Mouse (Mus musculus) ovary, postnatal 36 days (tissue): ENCODE data around the gene Ap3s2.

Experiments
- DNase-seq: peaks from one replicate; pipeline ENCODE4 v3.0.0; 2022; ENCODE audit warnings: low spot score, mixed read lengths

The Ap3s2 gene

DNA sequence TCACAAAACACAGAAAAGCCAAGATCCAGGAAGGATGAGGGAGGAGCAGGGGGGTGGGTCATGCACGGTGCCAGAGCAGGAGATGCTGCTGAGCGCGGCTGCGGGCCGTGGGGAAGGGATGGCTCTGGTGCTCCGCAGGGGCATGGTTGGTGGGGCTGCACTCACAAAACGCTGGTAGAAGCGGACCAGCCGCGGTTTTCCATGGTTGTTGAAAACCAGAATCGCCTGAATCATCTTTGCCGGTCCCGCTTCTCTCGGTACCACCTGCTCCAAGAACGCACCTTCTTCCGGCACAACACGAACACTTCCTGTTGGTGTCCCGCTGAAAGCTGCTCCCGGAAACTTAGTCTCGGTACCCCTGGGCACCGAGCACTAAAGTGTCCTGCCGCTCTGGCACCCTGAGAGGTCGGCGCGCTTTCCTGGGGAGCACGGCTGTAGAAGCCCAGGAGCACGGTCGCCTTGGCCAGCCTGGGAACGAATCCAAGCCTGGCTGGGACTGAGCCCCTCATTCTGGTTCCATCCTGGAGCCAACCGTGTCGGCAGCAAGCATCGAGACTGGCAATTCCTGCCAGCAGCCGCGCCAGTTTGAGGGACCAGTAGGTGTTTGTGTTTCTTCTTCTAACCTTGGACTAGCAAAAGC, at the start of gene Ap3s2:
Ap3s2 (minus strand) TSS at position 306 of the 640 bp plus-strand sequence.
- peak; percentile 86 for DNase-seq

DNA sequence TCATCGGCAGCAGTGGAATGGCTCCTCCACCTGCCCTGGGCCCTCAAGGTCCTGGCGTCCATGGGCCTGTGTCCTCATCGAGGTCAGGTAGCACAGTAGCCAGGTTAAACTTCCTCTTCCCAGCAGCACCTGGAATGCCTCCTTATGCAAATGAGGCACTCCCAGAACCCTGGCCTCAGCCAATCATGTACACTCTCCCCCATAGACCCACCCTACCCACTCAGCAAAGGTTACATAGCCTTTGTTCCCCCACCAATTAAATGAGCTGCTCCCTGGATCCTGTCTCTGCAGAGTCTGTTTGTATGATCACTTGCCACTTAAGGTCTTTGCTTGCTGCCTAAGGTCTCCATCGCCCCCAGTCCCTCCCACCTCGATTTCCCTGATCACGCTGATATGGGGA, 47.9 kb upstream of the Ap3s2 start:
- no peak for DNase-seq

DNA sequence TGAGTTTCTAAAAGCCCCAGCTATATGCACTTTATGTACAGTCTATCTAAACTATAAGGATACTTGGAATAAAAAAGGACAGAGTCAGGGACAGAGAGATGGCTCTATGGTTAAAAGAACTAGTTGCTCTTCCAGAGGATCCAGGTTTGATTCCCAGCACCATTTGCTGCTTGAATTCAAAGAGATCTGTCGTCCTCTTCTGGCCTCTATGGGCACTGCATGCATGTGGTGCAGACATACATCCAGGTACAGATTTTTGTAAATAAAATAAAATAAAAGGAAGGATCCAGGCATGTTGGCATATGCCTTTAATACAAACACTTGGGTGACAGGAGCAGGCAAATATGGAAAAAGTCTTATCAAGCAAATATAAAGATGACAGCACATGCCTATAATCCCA, 41.2 kb upstream of the Ap3s2 start:
- no peak for DNase-seq

DNA sequence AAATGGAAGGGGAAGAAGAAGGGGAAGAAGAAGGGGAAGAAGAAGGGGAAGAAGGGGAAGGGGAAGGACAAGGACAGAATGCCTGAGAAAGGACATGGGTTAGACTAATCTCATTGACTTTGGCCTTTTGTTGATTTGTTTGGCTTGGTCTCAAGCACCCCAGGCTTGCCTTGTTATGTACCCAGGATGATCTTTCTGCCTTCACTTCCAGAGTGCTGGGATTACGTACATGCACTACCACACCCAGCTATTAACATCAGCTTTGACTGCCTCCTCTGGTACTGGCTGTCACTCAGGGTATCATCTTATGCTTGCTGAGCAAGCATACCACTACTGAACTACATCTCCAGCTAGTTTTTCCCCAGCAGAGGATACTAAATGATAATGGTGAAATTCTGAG, 35.7 kb upstream of the Ap3s2 start:
- DNase-seq = no peak

DNA sequence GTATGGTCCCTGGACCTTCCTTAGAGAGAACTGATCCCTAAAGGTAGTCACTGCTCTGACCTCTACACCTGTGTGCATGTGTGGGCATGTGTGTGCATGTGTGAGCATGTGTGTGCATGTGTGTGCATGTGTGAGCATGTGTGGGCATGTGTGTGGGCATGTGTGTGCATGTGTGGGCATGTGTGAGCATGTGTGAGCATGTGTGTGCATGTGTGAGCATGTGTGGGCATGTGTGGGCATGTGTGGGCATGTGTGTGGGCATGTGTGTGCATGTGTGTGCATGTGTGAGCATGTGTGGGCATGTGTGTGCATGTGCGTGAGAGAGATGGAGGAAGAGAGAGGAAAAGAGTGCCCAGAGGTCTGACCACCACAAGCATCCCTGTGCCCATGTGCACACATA, 34.4 kb upstream of the Ap3s2 start:
- DNase-seq = no peak

DNA sequence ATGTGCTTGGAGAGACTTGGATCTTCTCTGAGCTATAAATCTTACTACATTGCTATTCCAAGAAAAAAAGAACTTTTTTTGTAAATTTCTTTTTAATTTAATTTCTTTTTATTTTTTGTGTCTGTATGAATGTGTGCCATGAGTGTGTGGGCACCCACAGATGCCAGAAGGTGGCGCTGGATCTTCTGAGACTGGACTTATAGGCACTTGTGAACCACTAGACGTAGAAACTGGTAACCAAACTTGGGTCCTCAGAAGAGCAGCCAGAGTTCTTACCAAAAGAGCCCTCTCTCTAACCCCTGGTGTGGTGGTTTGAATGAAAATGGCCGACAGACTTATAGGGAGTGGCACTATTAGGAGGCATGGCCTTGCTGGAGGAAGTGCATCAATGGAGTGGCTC, 30.6 kb upstream of the Ap3s2 start:
- DNase-seq = no peak

DNA sequence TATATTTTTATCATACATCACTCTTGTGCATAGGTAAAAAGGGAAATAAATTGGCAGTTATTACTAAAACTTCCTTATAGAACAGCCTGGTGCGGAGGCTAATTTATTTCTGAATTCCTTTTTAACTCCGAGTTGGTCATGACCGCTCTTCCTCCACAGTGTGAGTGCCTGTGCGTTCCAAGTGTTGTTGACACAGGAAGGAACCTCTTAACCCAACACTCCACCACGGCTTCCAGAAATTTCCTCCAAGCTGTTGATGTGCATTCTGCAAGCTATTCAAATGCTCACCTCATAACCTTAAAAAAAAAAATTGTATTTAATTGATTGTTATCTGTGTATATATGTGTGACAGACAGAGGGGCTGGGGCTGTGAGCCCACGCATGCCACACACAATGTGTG, 29.8 kb upstream of the Ap3s2 start:
- no peak for DNase-seq

DNA sequence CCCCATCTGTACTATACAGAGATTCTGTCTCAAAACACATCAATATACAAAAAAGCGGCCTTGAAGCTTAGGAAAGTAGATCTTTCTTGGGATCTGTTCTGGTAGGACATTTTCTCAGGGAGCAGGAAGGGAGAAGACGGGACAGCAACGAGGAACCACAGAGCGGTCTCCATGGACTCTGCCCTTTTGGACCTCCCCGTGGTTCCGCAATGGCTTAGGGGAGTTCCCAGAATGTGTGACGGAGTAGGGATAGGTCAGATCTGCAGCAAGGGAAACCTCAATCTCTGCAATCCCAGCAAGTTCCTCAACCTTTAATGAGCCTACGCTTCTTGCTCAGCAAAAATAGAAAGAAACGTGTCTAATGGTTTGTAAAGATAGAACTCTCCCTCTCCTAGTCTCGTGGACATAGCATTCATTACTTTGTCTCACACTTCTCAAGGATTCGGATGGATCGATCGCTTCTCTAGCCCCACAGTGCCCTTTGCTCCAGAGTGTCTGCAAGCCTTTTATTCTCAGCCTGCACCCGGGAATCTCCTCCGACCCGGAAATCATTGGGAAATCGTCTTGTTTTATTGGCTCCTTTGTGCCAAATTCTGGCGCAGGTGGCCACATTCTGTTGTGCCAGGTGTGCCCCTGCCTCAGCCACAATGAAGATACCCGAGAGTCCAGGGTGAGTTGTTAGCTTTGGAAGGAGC, 15.2 kb upstream of the Ap3s2 start:
- peak; percentile 36 for DNase-seq

DNA sequence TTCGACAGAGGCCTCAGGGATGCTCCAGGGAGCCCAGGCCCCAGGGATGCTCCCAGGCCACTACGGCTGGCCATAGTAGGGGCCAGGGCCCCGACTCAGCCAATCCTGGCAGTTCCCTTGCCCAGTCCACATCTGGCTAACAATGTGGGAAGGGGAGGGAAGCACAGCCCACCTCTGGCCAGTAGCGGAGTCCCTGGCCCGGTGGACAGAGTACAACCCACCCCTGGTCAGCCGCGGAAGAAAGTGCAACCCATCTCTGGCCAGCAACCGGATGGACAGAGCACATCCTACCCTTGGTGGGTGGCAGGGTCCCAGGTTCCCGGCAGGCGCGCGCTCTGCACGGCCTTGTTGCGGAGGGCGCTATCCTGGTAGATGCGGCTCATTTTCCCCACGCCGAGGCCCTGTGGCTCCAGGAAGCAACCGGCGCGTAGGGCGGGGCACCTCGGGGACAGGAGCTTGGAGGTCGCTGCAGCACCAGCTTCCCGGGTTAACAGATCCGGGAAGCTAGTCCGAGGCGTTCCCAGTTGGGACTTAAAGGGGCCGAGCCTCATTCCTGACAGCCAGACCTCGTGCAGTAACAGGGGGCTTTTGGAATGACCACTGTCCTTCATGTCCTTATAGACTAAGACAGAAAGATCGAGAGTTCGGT, 14.5 kb upstream of the Ap3s2 start, which contains the start of gene Arpin:
Arpin (minus strand) TSS at position 498 of the 649 bp plus-strand sequence.
- peak; percentile 75 for DNase-seq

DNA sequence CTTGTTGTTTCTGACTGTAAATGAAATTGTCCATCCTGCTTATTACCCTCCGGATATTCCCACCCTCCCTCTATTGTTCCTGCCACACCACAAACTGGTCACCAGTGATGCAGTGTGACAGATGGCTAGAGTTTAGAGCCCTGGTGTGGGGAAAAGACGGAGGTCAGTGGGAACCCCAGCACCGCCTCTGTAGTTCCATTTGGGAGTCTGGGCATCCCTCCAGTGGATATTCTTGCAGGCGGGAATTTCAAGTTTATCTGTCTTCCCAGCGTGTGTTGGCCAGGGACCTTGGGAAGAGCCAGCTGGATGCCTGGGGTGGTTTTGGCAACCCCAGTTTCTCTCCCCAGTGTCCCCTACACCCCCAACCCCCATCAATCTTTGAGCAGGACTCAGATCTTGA, 14.0 kb upstream of the Ap3s2 start:
- peak; percentile 16 for DNase-seq

DNA sequence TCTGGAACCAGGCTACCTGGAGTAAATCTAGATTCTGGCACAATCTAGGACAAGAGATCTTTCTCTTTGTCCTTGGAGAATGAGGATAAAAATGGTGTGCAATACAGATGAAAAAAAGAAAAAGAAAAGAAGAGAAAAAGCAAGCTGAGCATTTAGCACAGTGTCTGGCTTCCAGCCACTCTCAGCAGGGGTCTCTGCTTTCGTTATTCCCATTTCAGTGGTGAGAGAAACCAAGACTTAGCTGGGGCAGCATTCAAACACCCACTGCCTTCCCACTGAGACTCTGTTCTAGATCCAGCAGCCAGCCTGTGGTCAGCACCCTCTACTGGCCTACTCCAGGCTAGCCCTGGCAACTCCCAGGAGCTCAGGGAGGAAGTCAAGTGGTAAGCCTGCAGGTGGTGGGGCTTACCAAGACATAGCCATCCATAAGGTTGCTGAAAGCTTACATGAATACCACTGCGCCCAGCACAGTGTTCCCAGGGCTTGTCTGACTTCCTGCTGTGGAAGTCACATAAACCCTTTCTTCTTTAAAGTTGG, 8.1 kb upstream of the Ap3s2 start:
- no peak for DNase-seq

DNA sequence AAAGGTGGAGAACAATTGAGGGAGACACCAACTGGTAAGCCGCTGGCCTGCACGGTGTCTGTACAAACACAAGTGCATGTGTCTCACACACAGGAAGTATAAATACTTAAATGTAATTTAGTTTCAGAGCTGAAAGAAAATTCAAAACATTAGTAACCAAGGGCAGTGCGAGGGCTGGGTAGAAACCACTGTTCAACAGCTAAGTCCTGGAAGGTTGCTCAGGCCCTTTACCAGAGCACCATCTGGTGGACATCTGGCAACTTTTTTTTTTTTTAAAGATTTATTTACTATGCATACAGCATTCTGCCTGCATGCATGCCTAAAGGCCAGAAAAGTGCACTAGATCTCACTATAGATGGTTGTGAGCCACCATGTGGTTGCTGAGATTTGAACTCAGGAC, 5.9 kb downstream of the Ap3s2 start:
- no peak for DNase-seq

DNA sequence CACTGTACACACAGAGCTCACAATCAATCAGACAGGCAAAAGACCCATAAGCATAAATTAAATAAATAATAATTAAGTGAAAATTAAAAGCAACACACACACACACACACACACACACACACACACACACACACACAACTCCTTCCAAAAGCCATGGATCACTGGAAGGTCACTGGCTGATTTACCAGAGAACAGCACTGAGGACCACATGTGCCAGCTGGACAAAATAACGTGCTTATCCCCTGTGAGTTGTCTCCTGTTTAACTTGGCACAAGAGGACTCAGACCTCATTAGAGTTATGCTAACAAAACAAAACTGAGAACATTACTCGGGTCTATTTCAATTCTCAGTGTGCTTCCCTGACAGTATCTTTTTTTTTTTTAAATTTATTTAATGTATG, 13.1 kb downstream of the Ap3s2 start:
- no peak for DNase-seq

DNA sequence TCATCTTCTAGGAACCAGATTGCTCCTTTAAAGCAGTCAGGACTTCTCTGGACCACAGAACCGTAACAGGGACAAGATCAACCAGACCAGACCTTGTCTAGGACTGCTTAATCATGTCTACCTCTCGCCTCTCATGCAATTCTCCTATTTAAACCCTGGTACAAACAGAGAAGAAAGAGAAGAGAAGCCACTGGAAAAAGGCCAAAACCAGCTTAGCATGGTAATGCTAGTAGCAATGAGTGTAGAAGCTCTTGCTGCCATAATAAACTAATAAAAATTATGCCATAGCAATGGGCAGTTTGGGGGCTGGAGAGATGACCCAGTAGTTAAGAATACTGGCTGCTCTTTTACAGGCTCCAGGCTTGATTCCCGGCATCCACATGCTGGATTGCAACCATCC, 13.5 kb downstream of the Ap3s2 start:
- no peak for DNase-seq

DNA sequence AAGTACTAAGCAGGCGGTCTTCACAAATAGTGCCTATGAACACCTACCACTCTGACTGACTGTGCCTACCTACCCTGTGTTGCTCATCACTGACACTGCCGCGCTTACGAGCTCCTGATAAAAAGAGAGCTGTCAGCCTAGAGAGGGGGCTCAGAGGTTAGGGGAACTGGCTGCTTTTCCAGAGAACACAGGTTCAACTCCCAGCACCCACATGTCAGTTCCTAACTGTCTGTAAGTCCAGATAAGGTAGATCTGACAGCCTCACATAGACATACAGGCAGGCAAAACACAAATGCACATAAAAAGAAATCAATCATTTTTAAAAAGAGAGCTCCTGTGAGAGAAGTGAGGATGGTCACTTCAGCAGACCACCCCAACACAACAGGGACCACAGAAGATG, 15.3 kb downstream of the Ap3s2 start:
- DNase-seq = no peak

DNA sequence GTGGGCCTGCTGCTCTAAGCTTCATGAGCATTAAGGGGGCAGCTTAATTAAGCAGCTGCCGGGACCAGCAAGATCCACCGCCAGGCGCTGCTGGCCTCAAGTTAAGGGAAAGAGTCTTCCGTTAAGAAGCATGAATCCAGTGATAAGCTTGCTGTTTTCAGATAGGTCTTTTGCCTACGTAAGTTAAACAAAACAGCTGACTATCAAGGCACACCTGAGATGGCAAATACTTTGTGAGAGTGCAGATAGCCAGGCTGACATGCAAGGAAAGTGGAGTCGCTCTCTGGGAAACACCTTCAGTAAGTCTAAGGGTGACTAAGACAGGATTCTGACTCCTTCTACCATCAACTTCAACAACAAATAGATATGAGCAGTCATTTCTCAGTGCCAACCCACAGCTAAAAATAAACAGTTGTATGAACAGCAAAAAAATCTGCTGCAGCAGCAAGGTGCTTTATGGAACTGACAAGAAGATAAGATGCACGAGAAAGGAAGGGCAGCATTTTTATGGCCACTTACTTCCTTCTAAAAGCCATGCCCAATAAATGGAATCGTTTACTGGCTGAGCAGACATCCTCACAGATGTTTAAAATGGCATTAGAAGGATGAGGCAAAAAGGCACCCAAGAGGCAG, 17.2 kb downstream of the Ap3s2 start:
- DNase-seq = no peak

DNA sequence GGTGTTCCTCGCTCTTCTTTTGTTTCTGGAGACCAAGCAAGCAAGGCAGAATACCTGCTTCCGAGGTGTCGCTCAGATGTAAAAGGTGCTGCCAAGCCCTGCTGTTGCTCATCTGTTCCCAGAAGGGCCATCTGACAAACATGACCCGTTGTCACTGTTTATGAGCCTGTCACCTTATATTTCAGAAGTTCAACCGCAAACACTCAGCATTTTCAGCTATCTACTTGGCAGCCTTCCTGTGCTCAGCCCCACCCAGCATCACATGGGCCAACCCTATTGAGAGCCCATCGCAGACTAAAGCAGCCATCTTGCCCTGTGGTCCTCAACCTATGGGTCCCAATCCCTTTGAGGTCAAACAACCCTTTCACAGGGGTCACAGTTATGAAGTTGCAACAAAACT, 19.7 kb downstream of the Ap3s2 start:
- DNase-seq = no peak

DNA sequence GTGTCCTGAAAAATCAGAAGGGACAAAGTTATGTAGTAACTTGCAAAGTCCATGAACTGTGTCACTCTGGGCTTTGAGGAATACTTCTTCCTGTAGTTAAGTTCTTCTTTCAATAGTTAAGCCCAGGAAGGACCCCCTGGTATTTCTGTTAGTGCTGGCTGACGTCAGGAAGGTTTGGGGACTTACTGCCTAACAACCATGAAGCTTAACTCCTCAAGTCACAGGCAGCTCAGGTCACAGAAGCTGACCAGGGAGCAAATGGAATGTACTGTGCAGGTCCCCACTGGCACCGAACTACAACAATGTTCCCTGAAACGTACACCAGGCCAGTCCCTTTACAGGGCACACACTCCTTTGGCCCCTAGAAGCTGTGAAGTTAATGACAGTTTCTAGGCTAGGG, 25.2 kb downstream of the Ap3s2 start:
- no peak for DNase-seq

DNA sequence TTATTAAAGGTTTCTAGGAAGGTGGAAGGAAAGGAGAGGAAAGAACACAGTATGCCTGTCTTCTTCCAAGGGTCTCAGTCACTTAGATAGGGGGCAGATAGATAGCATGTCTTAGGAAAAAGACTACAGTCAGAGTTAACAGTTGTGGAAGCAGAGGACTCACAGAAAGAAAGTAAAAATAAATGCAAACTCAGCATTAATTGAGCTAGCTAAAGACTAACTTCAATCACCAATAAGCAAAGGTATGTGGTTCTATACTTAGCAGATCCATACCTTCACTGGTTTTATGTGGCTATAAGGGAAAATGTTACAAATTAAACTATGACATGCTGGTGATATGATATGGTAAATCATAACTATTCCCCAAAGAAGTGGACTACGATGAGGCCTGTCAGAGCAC, 25.7 kb downstream of the Ap3s2 start:
- no peak for DNase-seq

DNA sequence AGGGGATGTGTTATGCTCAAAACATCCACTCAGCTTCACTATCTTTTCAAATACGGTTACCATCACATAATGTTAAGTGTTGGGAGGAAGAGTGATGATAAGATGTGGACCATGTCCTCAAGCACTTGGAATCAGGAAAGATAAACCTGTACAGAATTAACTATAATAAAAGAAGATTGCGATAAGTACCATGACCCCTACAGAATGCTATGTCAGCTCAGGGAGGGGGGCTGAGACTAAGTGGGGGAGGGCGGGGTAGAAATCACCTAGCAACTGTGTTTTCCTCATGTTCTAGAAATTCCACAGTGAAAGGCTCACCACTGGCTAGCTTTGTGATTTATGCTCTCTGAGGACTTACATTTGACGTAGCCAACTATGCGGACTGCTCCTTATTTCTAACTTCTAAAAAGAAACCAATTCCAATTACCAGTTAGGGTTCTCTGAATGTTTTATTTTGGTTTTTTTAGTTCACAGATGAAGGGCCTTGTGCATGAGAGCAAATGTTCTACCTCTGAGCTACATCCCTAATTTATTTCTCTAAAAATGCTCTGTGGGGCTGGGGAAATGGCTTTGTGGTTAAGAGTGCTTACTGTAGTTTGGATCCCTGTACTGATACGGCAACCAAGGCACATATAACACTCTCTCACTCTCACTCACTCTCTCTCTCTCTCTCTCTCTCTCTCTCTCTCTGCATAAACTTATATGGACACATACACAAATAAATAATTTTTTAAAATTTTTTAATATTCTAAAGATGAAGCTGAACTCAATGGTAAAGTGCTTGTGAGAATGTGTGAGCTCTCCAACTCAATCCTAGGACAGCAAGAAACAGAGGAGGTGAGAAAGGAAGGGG, 27.6 kb downstream of the Ap3s2 start:
- DNase-seq = no peak

DNA sequence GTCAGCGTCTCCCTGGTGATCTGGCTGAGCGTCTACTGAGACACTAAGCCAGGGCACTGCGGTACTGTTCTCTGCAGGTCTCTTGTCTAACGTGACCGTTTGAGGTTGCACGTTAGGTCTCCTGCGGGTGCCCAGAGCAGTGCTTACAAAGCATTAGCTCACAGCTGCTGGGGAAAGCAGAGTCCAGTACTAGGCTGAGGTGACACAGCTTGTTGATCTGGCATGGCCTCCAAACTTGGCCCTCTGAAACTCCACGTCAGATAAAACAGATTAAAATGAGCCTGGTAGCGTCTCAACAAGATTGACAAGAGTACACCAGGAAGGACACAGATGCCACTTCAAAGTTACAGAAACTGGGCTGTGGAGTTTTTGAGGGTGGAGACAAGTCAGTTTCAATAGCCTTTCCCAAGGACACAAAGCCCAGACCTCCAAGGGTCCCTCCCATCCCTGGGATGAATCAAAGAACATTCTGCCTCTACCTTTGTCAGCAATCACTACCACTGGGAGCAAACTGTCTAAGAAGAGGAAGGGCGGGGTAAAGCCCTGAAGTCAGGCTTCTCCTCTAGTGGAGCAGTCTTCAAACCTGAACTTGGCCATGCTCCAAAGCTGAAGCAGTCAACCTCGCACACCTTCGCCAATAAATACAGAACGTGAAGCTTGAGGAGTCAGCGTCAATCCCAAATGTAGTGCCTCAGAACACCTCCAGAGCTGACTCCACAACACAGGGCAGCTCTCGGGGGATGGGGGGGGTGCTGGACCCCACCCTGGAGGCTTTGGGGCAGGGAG, 29.8 kb downstream of the Ap3s2 start:
- no peak for DNase-seq
